Mouse (Mus musculus) cortical plate, adult 2 months (tissue): ENCODE data around the gene Cux2. TPM values are rescaled to one million over a fixed set of nuclear protein-coding genes. Genes with fewer than 3 reads are reported as not detected.

Experiments used
- H3K27ac ChIP-seq: fragments of 200-500 bp; 2 replicates; pipeline ENCODE4 v1.5.1; 2012; ENCODE audit warnings: low read length, control low read depth, inconsistent platforms; ENCODE audit not compliant: insufficient read depth
- H3K4me1 ChIP-seq: fragments of 200-500 bp; 2 replicates; pipeline ENCODE4 v1.6.1; 2011; ENCODE audit warnings: low read length; ENCODE audit not compliant: control insufficient read depth, insufficient read depth
- H3K4me3 ChIP-seq: fragments of 200-500 bp; 2 replicates; pipeline ENCODE4 v1.5.1; 2011; ENCODE audit warnings: mild to moderate bottlenecking, low read length, control low read depth; ENCODE audit not compliant: insufficient read depth
- CTCF ChIP-seq: fragments of 200-500 bp; IDR thresholded peaks from 2 replicates; pipeline ENCODE4 v1.5.1; 2011; ENCODE audit warnings: mild to moderate bottlenecking, control low read depth, low read length; ENCODE audit not compliant: insufficient read depth; ENCODE audit errors: extremely low read depth
- POLR2A ChIP-seq: fragments of 200-500 bp; IDR thresholded peaks from 2 replicates; pipeline ENCODE4 v1.6.1; 2011; ENCODE audit warnings: mild to moderate bottlenecking, low read length, control low read depth; ENCODE audit not compliant: insufficient read depth; ENCODE audit errors: extremely low read depth
- polyA plus RNA-seq: library from polyadenylated mRNA; depleted of rRNA; stranded (reverse); fragments of >200 nt; gene quantifications from 2 replicates; pipeline ENCODE4 v1.2.3, GENCODE M21; 2012

The Cux2 gene
- polyA plus RNA-seq, 1 experiment, result 109 TPM

GRCm38 (mm10) chr5:121871515-121872030 lies 178.3 kb downstream of the Cux2 start:
- H3K4me3 ChIP-seq, result no peak overlapping the region
- TF ChIP-seq CTCF (no peak), POLR2A (no peak)
- H3K4me1 ChIP-seq, result no peaks in the 10 kb centered on the region
- H3K27ac ChIP-seq, result no peak overlapping the region

GRCm38 (mm10) chr5:121870832-121871231 lies 179.1 kb downstream of the Cux2 start:
- Histone ChIP-seq H3K27ac (no peak overlapping the region), H3K4me3 (no peak overlapping the region), H3K4me1 (no peaks in the 10 kb centered on the region)
- no peak for TF ChIP-seq POLR2A
- TF ChIP-seq CTCF, result no peak

- H3K4me3 ChIP-seq, result no peak overlapping the region
- no peaks in the 10 kb centered on the region for H3K4me1 ChIP-seq
- no peak overlapping the region for H3K27ac ChIP-seq
- TF ChIP-seq CTCF (no peak), POLR2A (no peak)
Observed at GRCm38 (mm10) chr5:121867963-121868362, 181.9 kb downstream of the Cux2 start.

- no peak for TF ChIP-seq POLR2A
- TF ChIP-seq CTCF, result no peak
- no peaks in the 10 kb centered on the region for H3K4me1 ChIP-seq
- no peak overlapping the region for H3K4me3 ChIP-seq
- no peak overlapping the region for H3K27ac ChIP-seq
Observed at GRCm38 (mm10) chr5:121864330-121864729, 185.6 kb downstream of the Cux2 start.

GRCm38 (mm10) chr5:121861964-121862363 lies 187.9 kb downstream of the Cux2 start:
- TF ChIP-seq CTCF, result no peak
- TF ChIP-seq POLR2A, result no peak
- Histone ChIP-seq H3K27ac (no peak overlapping the region), H3K4me3 (no peak overlapping the region), H3K4me1 (no peaks in the 10 kb centered on the region)

GRCm38 (mm10) chr5:121858427-121858826 lies 191.5 kb downstream of the Cux2 start:
- H3K27ac ChIP-seq, result no peak overlapping the region
- no peaks in the 10 kb centered on the region for H3K4me1 ChIP-seq
- no peak for TF ChIP-seq CTCF
- TF ChIP-seq POLR2A, result no peak
- H3K4me3 ChIP-seq, result no peak overlapping the region

GRCm38 (mm10) chr5:121856740-121857139 lies 193.2 kb downstream of the Cux2 start:
- no peaks in the 10 kb centered on the region for H3K4me1 ChIP-seq
- H3K4me3 ChIP-seq, result no peak overlapping the region
- TF ChIP-seq CTCF (no peak), POLR2A (no peak)
- H3K27ac ChIP-seq, result no peak overlapping the region

GRCm38 (mm10) chr5:121854768-121855167 lies 195.1 kb downstream of the Cux2 start:
- Histone ChIP-seq H3K27ac (no peak overlapping the region), H3K4me1 (0 out of 2 replicates have a peak, but pooled peaks cover under 1% of the 10 kb centered on the region), H3K4me3 (no peak overlapping the region)
- TF ChIP-seq CTCF, result no peak
- TF ChIP-seq POLR2A, result no peak

- H3K27ac ChIP-seq, result no peak overlapping the region
- 0 out of 2 replicates have a peak, but pooled peaks cover 2% of the 10 kb centered on the region for H3K4me1 ChIP-seq
- TF ChIP-seq CTCF (no peak), POLR2A (no peak)
- H3K4me3 ChIP-seq, result no peak overlapping the region
Observed at GRCm38 (mm10) chr5:121853368-121854051, 196.4 kb downstream of the Cux2 start.
